Mouse (Mus musculus) liver, embryonic 15.5 days (tissue): ENCODE results near the gene Cartpt. TPM values are rescaled to one million over a fixed set of nuclear protein-coding genes. Genes with fewer than 3 reads are reported as not detected.

Experiments
- ATAC-seq: fragments of 200-750 bp; cut with Nextera tagmentation; 2 replicates; pipeline ENCODE4 v1.8.0; 2017; ENCODE audit warnings: moderate number of reproducible peaks, mild to moderate bottlenecking, moderate library complexity; ENCODE audit not compliant: insufficient read depth
- H3K27ac ChIP-seq: fragments of 300-500 bp; sonication (generic); replicated peaks from 2 replicates; pipeline ENCODE4 v1.5.1; 2015; ENCODE audit warnings: mild to moderate bottlenecking, inconsistent platforms
- H3K27me3 ChIP-seq: fragments of 300-500 bp; sonication (generic); 2 replicates; pipeline ENCODE4 v1.6.1; 2015; ENCODE audit warnings: mild to moderate bottlenecking, inconsistent platforms
- H3K36me3 ChIP-seq: fragments of 300-500 bp; sonication (generic); replicated peaks from 2 replicates; pipeline ENCODE4 v1.6.1; 2015; ENCODE audit warnings: moderate library complexity, mild to moderate bottlenecking, inconsistent platforms
- H3K4me1 ChIP-seq: fragments of 300-500 bp; sonication (generic); replicated peaks from 2 replicates; pipeline ENCODE4 v1.6.1; 2015; ENCODE audit warnings: inconsistent platforms
- H3K4me2 ChIP-seq: fragments of 300-500 bp; sonication (generic); 2 replicates; pipeline ENCODE4 v1.6.1; 2015; ENCODE audit warnings: moderate library complexity, mild to moderate bottlenecking, inconsistent platforms
- H3K4me3 ChIP-seq: fragments of 300-500 bp; sonication (generic); replicated peaks from 2 replicates; pipeline ENCODE4 v1.5.1; 2015; ENCODE audit warnings: mild to moderate bottlenecking, inconsistent platforms
- H3K9ac ChIP-seq: fragments of 300-500 bp; sonication (generic); 2 replicates; pipeline ENCODE4 v1.6.1; 2015; ENCODE audit warnings: moderate library complexity, mild to moderate bottlenecking, inconsistent platforms
- H3K9me3 ChIP-seq: fragments of 300-500 bp; sonication (generic); replicated peaks from 2 replicates; pipeline ENCODE4 v1.6.1; 2016; ENCODE audit warnings: inconsistent platforms
- WGBS: fragments of 180-500 bp; shearing (Covaris S2); methylation state at CpG from one replicate; pipeline ENCODE4 v1.1.7; 2015; ENCODE audit warnings: mixed read lengths; ENCODE audit not compliant: insufficient replicate concordance; 5-methylcytosine and 5-hydroxymethylcytosine counted together
- polyA plus RNA-seq: library from polyadenylated mRNA; unstranded; fragments of >200 nt; fragmentation: Nextera tagmentation; extraction: Ambion mirVana; gene quantifications from 2 replicates; pipeline ENCODE4 v1.2.1, GENCODE M21; 2015

Cartpt gene
- 0.10 and 0.15 TPM in 2 replicates for polyA plus RNA-seq

DNA sequence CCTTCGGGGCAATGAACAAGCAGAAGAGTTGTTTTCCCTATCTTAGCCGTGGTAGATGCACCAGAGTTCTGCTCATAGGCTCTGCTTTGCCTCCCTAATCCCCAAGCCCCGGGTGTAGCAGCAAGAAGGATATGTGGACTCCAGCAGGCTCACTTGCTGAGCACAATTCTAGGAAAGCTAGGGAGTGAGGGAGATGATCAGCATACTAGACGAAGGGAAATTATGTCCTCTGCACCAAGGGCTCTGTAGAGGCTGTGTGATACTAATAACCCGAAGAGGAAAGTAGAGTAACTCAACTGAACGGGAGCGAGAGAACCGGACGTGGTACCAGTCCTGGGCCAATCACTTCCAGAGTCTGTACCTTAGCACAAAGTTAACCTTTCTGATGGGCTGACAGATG lies at the start of gene Cartpt:
Cartpt (minus strand) TSS at position 127 of the 400 bp plus-strand sequence.
- Histone ChIP-seq H3K9me3 (no peaks in the 10 kb centered on the region), H3K4me2 (no peak within 1 kb of the TSS)
- WGBS = 38% methylated on average over 9 of the region's 9 CpGs

DNA sequence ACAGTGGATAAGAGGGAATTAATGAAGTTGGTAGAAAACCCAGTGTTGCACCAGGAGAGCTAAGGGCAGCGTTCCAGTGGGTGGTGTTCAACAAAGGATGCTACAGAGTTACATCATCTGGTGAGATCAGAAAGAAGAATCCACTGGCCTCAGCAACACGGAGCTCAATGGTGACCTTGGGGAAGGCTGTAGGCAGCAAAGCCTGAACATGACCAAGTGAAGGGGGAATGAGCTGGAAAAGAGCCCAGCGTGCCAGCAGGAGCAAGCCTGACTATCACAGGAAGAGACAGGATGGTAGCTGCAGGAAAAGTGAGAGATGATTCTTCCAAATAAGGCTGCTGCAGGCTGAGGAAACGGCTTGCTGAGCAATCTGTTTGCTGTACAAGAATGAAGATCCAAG lies 46.5 kb upstream of the Cartpt start:
- WGBS = 72% methylated on average over 4 of the region's 4 CpGs
- no peaks in the 10 kb centered on the region for H3K36me3 ChIP-seq

More for the DNA sequence above, at the start of gene Cartpt:
- H3K4me3 ChIP-seq = no peak within 1 kb of the TSS
- no peaks in the 10 kb centered on the region for H3K4me1 ChIP-seq
- H3K36me3 ChIP-seq = no peaks in the 10 kb centered on the region
- no peak for ATAC-seq
- no peak within 1 kb of the TSS for H3K27ac ChIP-seq
- H3K27me3 ChIP-seq = peaks cover 24% of the 10 kb centered on the region
- no peak within 1 kb of the TSS for H3K9ac ChIP-seq

DNA sequence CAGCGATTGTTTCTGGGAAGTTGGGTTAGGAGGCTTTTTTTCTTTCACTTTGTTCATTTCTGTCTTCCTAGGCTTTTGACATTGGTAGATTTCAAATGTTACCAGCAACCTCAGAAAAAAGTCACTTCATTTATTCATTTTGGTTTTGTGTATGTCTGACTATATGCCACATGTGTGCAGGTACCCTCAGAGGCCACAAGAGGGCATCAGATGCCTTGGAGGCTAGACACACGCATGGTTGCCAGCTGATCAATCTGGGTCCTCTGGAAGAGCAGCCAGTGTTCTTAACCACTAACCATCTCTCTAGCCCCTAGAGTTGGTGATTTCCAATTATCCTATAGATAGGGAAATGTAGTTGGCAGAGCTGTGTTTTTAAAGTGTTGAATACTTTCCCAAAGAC lies 42.6 kb upstream of the Cartpt start:
- H3K27me3 ChIP-seq = no peaks in the 10 kb centered on the region
- no peaks in the 10 kb centered on the region for H3K36me3 ChIP-seq
- H3K4me3 ChIP-seq = no peak overlapping the region
- WGBS = 74% methylated on average over 2 of the region's 2 CpGs
- H3K9ac ChIP-seq = no peak overlapping the region
- H3K4me1 ChIP-seq = no peaks in the 10 kb centered on the region
- no peaks in the 10 kb centered on the region for H3K9me3 ChIP-seq
- no peak overlapping the region for H3K4me2 ChIP-seq
- H3K27ac ChIP-seq = no peak overlapping the region
- no peak for ATAC-seq

More for the DNA sequence above, 46.5 kb upstream of the Cartpt start:
- no peaks in the 10 kb centered on the region for H3K9me3 ChIP-seq
- H3K27me3 ChIP-seq = no peaks in the 10 kb centered on the region
- H3K4me1 ChIP-seq = no peaks in the 10 kb centered on the region
- no peak overlapping the region for H3K4me2 ChIP-seq
- no peak overlapping the region for H3K27ac ChIP-seq
- no peak overlapping the region for H3K9ac ChIP-seq
- H3K4me3 ChIP-seq = no peak overlapping the region
- ATAC-seq = no peak

DNA sequence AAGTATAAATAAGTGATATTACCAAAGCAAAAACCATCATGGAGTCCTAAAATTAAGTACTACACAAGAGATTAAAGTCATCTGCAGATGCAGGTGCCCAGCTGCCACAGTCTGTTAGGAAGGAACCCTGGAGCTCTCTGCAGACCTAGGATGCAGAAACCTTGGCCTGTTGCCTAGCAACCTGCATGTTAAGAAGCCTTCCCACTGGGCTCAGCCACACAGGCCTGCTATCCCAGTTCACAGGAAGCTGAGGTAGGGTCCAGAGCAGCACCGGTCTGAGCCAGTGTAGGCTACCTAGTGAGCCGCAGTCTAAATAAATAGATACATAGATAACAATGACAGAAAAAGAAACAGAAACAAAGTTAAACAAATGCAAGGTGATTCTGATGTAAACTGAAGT lies 39.7 kb upstream of the Cartpt start:
- Histone ChIP-seq H3K27me3 (no peaks in the 10 kb centered on the region), H3K27ac (no peak overlapping the region), H3K4me3 (no peak overlapping the region), H3K36me3 (no peaks in the 10 kb centered on the region), H3K4me1 (no peaks in the 10 kb centered on the region), H3K4me2 (no peak overlapping the region), H3K9me3 (no peaks in the 10 kb centered on the region), H3K9ac (no peak overlapping the region)
- ATAC-seq = no peak
- 31% methylated on average over 2 of the region's 2 CpGs for WGBS

DNA sequence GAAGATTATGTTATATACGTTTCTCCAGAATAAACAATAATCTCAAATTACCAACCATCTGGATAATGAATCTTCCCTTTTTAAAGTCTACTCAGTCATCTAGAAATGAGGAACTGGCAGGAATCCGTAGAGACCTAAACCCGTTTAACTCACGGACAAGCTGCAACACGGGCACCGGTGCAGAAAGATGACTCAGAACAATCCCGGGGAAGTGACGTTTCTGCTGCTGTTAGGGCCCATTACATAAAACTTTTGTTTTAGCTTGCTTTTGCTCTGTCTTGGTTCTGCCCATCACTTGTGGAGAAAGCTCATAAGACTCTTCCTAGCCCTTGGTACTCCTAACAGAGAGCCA lies 38.4 kb upstream of the Cartpt start:
- no peaks in the 10 kb centered on the region for H3K4me1 ChIP-seq
- no peaks in the 10 kb centered on the region for H3K36me3 ChIP-seq
- WGBS = 16% methylated on average over 8 of the region's 8 CpGs
- no peaks in the 10 kb centered on the region for H3K27me3 ChIP-seq
- no peak overlapping the region for H3K9ac ChIP-seq
- ATAC-seq = no peak
- H3K27ac ChIP-seq = no peak overlapping the region
- H3K9me3 ChIP-seq = no peaks in the 10 kb centered on the region
- H3K4me3 ChIP-seq = no peak overlapping the region
- H3K4me2 ChIP-seq = no peak overlapping the region

DNA sequence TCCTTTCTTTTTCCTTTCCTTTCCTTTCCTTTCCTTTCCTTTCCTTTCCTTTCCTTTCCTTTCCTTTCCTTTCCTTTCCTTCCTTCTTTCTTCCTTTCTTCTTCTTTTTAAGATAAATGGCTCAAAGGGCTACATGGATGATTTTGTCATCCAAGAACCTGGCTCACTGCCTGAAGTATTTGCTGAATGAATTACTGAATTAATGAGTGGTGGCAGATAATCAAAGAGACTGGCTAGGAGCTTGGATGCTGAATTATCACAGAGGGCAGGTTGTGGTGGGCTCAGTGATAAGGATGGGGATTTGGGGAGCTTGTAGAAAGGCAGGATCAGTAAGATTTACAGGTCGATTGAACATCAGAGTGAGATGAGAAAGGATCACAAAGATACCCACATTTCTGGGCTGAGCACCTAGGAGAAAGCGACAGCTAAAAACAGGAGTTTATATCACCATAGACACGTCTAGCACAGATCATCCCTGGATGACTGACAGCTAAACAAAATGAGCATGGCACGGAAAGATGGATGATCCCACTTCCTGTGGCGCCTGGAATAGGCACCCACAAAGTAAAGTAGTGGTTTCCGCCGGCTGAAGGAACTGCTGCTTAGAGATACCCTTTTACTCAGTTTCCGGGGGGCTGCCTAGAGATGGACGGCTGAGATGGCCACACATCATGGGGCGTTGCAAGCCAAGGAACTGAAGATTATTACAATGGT lies 37.9 kb upstream of the Cartpt start:
- ATAC-seq = no peak
- H3K9ac ChIP-seq = no peak overlapping the region
- WGBS = 12% methylated on average over 10 of the region's 10 CpGs

DNA sequence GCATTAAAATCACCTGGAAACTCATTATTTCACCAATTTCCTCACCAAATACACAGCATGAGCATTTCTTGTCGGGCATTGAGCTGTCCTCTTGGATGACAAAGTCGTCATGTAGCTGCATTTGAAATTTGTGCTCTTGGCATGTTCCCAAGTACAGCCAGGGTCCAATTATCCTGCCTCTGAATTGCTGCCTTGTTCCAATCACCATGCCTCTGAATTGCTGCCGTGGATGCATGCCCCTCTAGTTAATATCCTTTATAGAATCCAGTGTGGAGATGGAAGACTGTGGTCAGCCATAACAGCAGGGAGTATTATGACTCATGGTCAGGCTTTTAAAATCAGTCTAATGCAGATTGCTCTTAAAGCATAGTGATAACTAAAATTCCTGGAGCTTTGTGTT lies 36.9 kb upstream of the Cartpt start:
- H3K9ac ChIP-seq = no peak overlapping the region
- H3K4me3 ChIP-seq = no peak overlapping the region
- H3K27ac ChIP-seq = no peak overlapping the region
- no peaks in the 10 kb centered on the region for H3K27me3 ChIP-seq
- no peaks in the 10 kb centered on the region for H3K36me3 ChIP-seq
- ATAC-seq = no peak
- H3K9me3 ChIP-seq = no peaks in the 10 kb centered on the region
- WGBS = 54% methylated on average over 3 of the region's 3 CpGs
- no peaks in the 10 kb centered on the region for H3K4me1 ChIP-seq
- no peak overlapping the region for H3K4me2 ChIP-seq

More for the DNA sequence above, 37.9 kb upstream of the Cartpt start:
- Histone ChIP-seq H3K4me1 (no peaks in the 10 kb centered on the region), H3K4me3 (no peak overlapping the region), H3K27ac (no peak overlapping the region), H3K4me2 (no peak overlapping the region), H3K9me3 (no peaks in the 10 kb centered on the region), H3K27me3 (no peaks in the 10 kb centered on the region), H3K36me3 (no peaks in the 10 kb centered on the region)

DNA sequence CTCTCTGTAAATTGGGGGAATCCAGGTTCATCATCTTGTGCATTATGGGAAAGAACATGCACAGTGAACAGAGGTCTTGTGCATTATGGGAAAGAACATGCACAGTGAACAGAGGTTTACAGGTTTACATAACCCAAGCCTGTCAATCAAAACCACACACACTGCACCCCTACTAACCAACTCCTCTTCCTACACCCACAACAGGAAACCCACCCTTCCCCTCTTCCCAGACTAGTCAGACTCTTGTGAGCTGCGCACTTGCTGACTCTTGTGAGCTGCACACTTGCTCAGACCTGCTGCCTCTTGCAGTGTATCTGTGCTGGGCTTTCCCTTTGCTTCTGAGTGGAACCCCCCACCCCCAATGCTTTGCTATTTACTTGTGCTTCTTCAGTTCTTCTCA lies 31.5 kb upstream of the Cartpt start:
- H3K4me1 ChIP-seq = no peaks in the 10 kb centered on the region
- H3K9me3 ChIP-seq = no peaks in the 10 kb centered on the region
- H3K27me3 ChIP-seq = no peaks in the 10 kb centered on the region
- H3K36me3 ChIP-seq = no peaks in the 10 kb centered on the region
- no peak overlapping the region for H3K4me3 ChIP-seq
- no peak overlapping the region for H3K9ac ChIP-seq
- WGBS = 15% methylated on average over 1 of the region's 1 CpGs
- no peak overlapping the region for H3K27ac ChIP-seq
- no peak overlapping the region for H3K4me2 ChIP-seq
- ATAC-seq = no peak

DNA sequence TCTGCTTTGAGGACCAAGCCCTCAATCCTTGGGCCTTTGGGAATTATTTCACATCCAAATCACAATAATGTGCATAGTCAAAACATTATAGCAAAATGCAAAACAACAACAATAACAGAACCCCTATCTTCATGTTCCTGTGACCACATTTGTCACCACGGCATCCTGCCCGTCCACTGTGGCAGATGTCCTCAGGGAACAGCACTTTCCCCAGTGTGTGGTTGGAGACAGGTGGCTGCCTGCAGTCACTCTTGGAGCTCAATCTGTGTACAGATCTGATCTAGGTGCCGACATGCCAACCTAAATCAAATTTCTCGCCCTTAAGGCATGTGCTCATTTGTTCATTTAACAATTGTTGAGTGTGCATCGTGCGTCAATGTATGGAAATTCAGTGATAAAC lies 30.6 kb upstream of the Cartpt start:
- H3K27ac ChIP-seq = no peak overlapping the region
- H3K27me3 ChIP-seq = no peaks in the 10 kb centered on the region
- ATAC-seq = no peak
- no peak overlapping the region for H3K9ac ChIP-seq
- H3K4me1 ChIP-seq = no peaks in the 10 kb centered on the region
- no peak overlapping the region for H3K4me2 ChIP-seq
- H3K9me3 ChIP-seq = no peaks in the 10 kb centered on the region
- no peak overlapping the region for H3K4me3 ChIP-seq
- H3K36me3 ChIP-seq = no peaks in the 10 kb centered on the region
- 69% methylated on average over 6 of the region's 6 CpGs for WGBS

DNA sequence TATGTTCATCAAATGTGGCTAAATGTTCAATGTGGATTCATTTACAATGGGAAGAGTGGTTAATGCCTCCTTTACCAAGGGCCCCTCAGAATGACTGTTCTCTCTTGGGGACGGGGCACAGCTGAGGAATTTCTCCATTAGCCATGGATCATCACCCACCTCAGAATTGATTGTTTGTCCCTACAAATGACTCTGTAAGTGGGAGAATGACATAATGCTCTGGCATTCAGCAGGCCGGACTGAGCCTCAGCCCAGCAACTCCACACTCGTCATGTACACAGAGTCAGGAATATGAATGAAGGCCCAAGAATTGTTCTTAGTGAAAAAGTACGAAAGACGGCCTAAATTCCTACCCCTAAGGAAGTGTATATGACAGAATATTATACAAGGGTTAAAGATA lies 25.4 kb upstream of the Cartpt start:
- no peak overlapping the region for H3K4me2 ChIP-seq
- no peaks in the 10 kb centered on the region for H3K36me3 ChIP-seq
- no peak overlapping the region for H3K27ac ChIP-seq
- no peaks in the 10 kb centered on the region for H3K27me3 ChIP-seq
- WGBS = 69% methylated on average over 5 of the region's 5 CpGs
- no peaks in the 10 kb centered on the region for H3K4me1 ChIP-seq
- no peak overlapping the region for H3K9ac ChIP-seq
- H3K4me3 ChIP-seq = no peak overlapping the region
- no peak for ATAC-seq
- H3K9me3 ChIP-seq = no peaks in the 10 kb centered on the region

DNA sequence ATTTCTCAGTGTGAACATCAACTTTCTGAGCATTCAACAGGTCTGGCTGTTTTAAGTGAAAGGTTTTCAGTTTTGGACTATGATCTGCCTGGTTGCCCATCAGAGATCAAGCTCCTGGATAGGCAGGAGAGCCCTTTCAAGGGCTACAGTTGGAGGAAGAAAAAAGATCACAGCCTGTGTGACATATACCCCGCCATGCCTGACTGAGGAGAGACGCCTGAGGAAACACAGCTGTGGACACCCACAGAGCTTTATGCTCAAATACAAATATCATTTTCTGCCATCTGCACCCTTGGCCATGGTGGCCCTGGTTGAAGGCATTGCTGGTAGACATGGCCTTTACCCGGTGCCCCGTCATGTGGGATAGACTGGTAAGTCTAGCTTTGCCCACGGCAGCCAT lies 14.7 kb upstream of the Cartpt start:
- no peaks in the 10 kb centered on the region for H3K9me3 ChIP-seq
- WGBS = 61% methylated on average over 5 of the region's 5 CpGs

DNA sequence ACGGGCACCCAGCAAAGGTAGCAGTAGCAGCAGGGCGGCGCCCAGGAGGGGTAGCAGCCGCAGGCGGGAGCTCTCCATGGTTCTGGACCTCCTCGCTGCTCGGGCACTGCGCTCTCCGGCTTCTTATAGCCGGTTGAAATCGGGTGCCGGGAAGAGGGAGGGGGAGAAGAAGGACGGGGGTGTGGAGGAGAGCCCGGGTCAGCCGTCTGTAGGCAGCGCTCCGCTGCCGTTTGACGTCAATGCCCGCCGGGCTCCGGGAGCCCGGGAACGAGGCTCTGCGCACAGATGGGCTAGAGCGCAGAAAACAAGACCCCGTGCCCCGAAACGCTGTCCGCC lies 366 bp downstream of the Cartpt start:
- Histone ChIP-seq H3K4me2 (no peak overlapping the region), H3K36me3 (no peaks in the 10 kb centered on the region), H3K4me1 (no peaks in the 10 kb centered on the region), H3K9me3 (no peaks in the 10 kb centered on the region), H3K27me3 (peaks cover 24% of the 10 kb centered on the region), H3K9ac (no peak overlapping the region), H3K27ac (no peak overlapping the region), H3K4me3 (no peak overlapping the region)
- WGBS = 5% methylated on average over 30 of the region's 30 CpGs
- no peak for ATAC-seq

More for the DNA sequence above, 14.7 kb upstream of the Cartpt start:
- Histone ChIP-seq H3K4me3 (no peak overlapping the region), H3K27me3 (no peaks in the 10 kb centered on the region), H3K27ac (no peak overlapping the region), H3K36me3 (no peaks in the 10 kb centered on the region), H3K4me1 (no peaks in the 10 kb centered on the region), H3K4me2 (no peak overlapping the region), H3K9ac (no peak overlapping the region)
- no peak for ATAC-seq
